Mouse (Mus musculus): Measurements from ENCODE around the gene Copz1. TPM values are rescaled to one million over a fixed set of nuclear protein-coding genes. Genes with fewer than 3 reads are reported as not detected.

Gene Copz1
- polyA plus RNA-seq, 1 experiment from 2014 or later: 172 TPM

DNA sequence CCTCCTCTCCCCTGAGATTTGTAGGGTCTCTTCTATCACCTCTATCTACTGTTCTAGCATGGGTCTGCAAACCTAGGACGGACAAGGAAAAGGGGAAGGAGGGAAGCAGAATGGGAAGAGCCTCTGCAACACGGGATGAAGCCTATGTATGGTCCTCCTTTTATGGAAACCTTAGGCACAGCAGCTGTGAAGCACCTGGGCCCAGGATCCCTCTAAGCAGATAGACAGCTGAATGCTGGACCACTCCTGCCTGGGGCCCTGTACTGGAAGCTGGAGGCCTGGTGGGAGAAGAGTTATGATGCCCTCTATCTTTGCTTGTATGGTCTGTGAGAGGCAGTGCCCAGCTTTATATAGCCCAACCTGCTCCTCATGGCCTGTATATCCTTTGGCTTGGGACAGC lies 28.0 kb downstream of the Copz1 start:
- no peaks in the 10 kb centered on the region for H3K27me3 ChIP-seq (ENCODE audit: control insufficient read depth, insufficient read depth, low read length)
- H3K4me1 ChIP-seq (ENCODE audit: control insufficient read depth in 2 of 2, insufficient read depth in 2 of 2, low read length in 2 of 2): peaks cover 38 to 52% of the 10 kb centered on the region in 2 experiments
- peak overlapping the region in 1 of 2 experiments; percentile 23; a peak in 1 of 4 replicates for H3K4me3 ChIP-seq (ENCODE audit: control insufficient read depth in 1 of 2, insufficient read depth in 1 of 2, low read depth in 1 of 2, low read length in 2 of 2)
- peaks cover 30% of the 10 kb centered on the region for H3K36me3 ChIP-seq (ENCODE audit: control insufficient read depth, insufficient read depth, low read length)
- H3K9ac ChIP-seq (ENCODE audit: low read length): peak overlapping the region; percentile 51
- ATAC-seq (ENCODE audit: insufficient number of reproducible peaks, insufficient read depth, low FRiP score, low read depth): no peak
- no peaks in the 10 kb centered on the region for H3K9me3 ChIP-seq (ENCODE audit: control insufficient read depth, low read length)
- H3K4me2 ChIP-seq (ENCODE audit: low read length): peak overlapping the region; percentile 63
- 17% methylated on average over 2 of the region's 2 CpGs for WGBS
- peak overlapping the region; percentile 1 to 26 for H3K27ac ChIP-seq (replicated peaks in 1 of 2; ENCODE audit: control insufficient read depth in 1 of 2, insufficient read depth in 1 of 2, low read depth in 2 of 2, low read length in 2 of 2)

GRCm38 (mm10) chr15:103301046-103301445 lies 28.5 kb downstream of the Copz1 start:
- no peaks in the 10 kb centered on the region for H3K27me3 ChIP-seq (ENCODE audit: control insufficient read depth, insufficient read depth, low read length)
- H3K4me2 ChIP-seq (ENCODE audit: low read length): no peak overlapping the region; the same call in 1 of the 2 replicates
- peak overlapping the region; percentile 1 to 26; a peak in 3 of 4 replicates for H3K27ac ChIP-seq (replicated peaks in 1 of 2; ENCODE audit: control insufficient read depth in 1 of 2, insufficient read depth in 1 of 2, low read depth in 2 of 2, low read length in 2 of 2)
- H3K9me3 ChIP-seq (ENCODE audit: control insufficient read depth, low read length): no peaks in the 10 kb centered on the region
- peaks cover 30% of the 10 kb centered on the region for H3K36me3 ChIP-seq (ENCODE audit: control insufficient read depth, insufficient read depth, low read length)
- WGBS: 42% methylated on average over 2 of the region's 2 CpGs
- no peak overlapping the region for H3K4me3 ChIP-seq (ENCODE audit: control insufficient read depth in 1 of 2, insufficient read depth in 1 of 2, low read depth in 1 of 2, low read length in 2 of 2)
- ATAC-seq (ENCODE audit: insufficient number of reproducible peaks, insufficient read depth, low FRiP score, low read depth): no peak
- peak overlapping the region; percentile 51 for H3K9ac ChIP-seq (ENCODE audit: low read length)
- peaks cover 40 to 57% of the 10 kb centered on the region in 2 experiments for H3K4me1 ChIP-seq (ENCODE audit: control insufficient read depth in 2 of 2, insufficient read depth in 2 of 2, low read length in 2 of 2)

GRCm38 (mm10) chr15:103301547-103302340 lies 29.2 kb downstream of the Copz1 start:
- 38% methylated on average over 5 of the region's 5 CpGs for WGBS
- H3K27me3 ChIP-seq (ENCODE audit: control insufficient read depth, insufficient read depth, low read length): no peaks in the 10 kb centered on the region
- peaks cover 40 to 59% of the 10 kb centered on the region in 2 experiments for H3K4me1 ChIP-seq (ENCODE audit: control insufficient read depth in 2 of 2, insufficient read depth in 2 of 2, low read length in 2 of 2)
- peak overlapping the region; percentile 44 to 67; a peak in 3 of 4 replicates for H3K27ac ChIP-seq (replicated peaks in 1 of 2; ENCODE audit: control insufficient read depth in 1 of 2, insufficient read depth in 1 of 2, low read depth in 2 of 2, low read length in 2 of 2)
- H3K4me2 ChIP-seq (ENCODE audit: low read length): no peak overlapping the region
- H3K9ac ChIP-seq (ENCODE audit: low read length): peak overlapping the region; percentile 30; the same call in 1 of the 2 replicates
- H3K4me3 ChIP-seq (ENCODE audit: control insufficient read depth in 1 of 2, insufficient read depth in 1 of 2, low read depth in 1 of 2, low read length in 2 of 2): no peak overlapping the region
- no peaks in the 10 kb centered on the region for H3K9me3 ChIP-seq (ENCODE audit: control insufficient read depth, low read length)
- no peak for ATAC-seq (ENCODE audit: insufficient number of reproducible peaks, insufficient read depth, low FRiP score, low read depth)
- peaks cover 25% of the 10 kb centered on the region for H3K36me3 ChIP-seq (ENCODE audit: control insufficient read depth, insufficient read depth, low read length)

DNA sequence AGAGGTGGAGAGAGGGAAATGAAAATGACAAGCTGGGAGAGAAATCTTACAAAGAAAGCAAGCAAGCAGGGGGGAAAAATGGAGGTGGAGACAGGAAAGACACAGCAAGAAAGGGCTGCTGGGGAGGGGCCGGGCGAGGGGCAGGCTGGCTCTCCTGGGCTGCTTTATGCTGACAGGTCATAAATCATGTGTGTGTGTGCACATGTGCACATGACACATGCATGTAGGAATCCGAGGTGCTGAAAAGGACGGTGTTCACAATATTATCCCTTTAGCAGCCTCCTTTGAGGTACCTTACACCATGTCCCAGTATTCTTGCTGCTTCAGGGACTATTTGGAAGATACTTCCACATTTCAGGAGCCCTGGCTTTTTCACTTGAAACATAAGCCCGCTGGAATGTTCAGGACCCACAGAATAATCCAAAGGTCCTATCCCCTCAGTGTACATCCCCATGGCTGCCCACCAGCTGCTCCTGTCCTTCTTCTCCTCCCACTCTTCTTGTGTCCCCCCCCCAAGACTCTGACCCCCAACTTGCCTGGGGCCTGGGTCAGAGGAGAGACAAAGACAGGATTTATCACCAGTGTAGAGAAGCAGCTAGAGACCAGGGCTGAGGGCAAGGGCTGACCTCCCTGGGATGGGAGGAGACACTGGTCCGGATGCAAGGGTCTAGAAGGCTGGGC lies 30.0 kb downstream of the Copz1 start:
- no peak for ATAC-seq (ENCODE audit: insufficient number of reproducible peaks, insufficient read depth, low FRiP score, low read depth)
- no peak overlapping the region for H3K4me3 ChIP-seq (ENCODE audit: control insufficient read depth in 1 of 2, insufficient read depth in 1 of 2, low read depth in 1 of 2, low read length in 2 of 2)
- H3K27me3 ChIP-seq (ENCODE audit: control insufficient read depth, insufficient read depth, low read length): no peaks in the 10 kb centered on the region
- H3K4me2 ChIP-seq (ENCODE audit: low read length): no peak overlapping the region
- peaks cover 40 to 65% of the 10 kb centered on the region in 2 experiments for H3K4me1 ChIP-seq (ENCODE audit: control insufficient read depth in 2 of 2, insufficient read depth in 2 of 2, low read length in 2 of 2)
- 54% methylated on average over 6 of the region's 6 CpGs for WGBS
- peak overlapping the region; percentile 30; the same call in 1 of the 2 replicates for H3K9ac ChIP-seq (ENCODE audit: low read length)
- peaks cover 18% of the 10 kb centered on the region for H3K36me3 ChIP-seq (ENCODE audit: control insufficient read depth, insufficient read depth, low read length)
- peak overlapping the region; percentile 44 to 67; a peak in 3 of 4 replicates for H3K27ac ChIP-seq (replicated peaks in 1 of 2; ENCODE audit: control insufficient read depth in 1 of 2, insufficient read depth in 1 of 2, low read depth in 2 of 2, low read length in 2 of 2)
- no peaks in the 10 kb centered on the region for H3K9me3 ChIP-seq (ENCODE audit: control insufficient read depth, low read length)

- Histone ChIP-seq H3K4me2 (ENCODE audit: low read length) (peak overlapping the region; percentile 74), H3K9me3 (ENCODE audit: control insufficient read depth, low read length) (no peaks in the 10 kb centered on the region), H3K4me3 (ENCODE audit: control insufficient read depth in 1 of 2, insufficient read depth in 1 of 2, low read depth in 1 of 2, low read length in 2 of 2) (peak overlapping the region; percentile 52 to 65), H3K36me3 (ENCODE audit: control insufficient read depth, insufficient read depth, low read length) (peaks cover 4% of the 10 kb centered on the region), H3K27ac (replicated peaks in 1 of 2; ENCODE audit: control insufficient read depth in 1 of 2, insufficient read depth in 1 of 2, low read depth in 2 of 2, low read length in 2 of 2) (peak overlapping the region; percentile 67 to 84), H3K27me3 (ENCODE audit: control insufficient read depth, insufficient read depth, low read length) (no peaks in the 10 kb centered on the region), H3K4me1 (ENCODE audit: control insufficient read depth in 2 of 2, insufficient read depth in 2 of 2, low read length in 2 of 2) (peaks cover 50 to 64% of the 10 kb centered on the region in 2 experiments), H3K9ac (ENCODE audit: low read length) (peak overlapping the region; percentile 82)
- 14% methylated on average over 8 of the region's 8 CpGs for WGBS
- no peak for ATAC-seq (ENCODE audit: insufficient number of reproducible peaks, insufficient read depth, low FRiP score, low read depth)
Observed at GRCm38 (mm10) chr15:103303916-103304615, 31.6 kb downstream of the Copz1 start.

DNA sequence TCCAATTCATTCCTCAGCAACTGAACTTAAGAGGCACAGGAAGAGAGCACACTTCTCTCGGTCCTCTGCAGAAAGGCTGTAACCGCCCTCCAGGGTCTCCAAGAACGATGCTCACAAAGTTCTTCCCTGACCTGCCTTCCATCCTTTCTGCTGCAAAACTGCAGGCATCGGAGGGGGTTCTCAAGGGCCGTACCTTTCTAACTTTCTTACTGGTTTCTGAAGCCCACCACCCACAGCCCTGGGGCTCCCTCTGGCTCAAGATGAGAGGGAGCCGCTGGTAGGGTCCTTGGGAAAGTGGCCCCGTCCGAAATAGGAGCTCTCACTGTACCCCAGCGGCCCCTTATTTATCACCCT lies 32.1 kb downstream of the Copz1 start:
- peak overlapping the region; percentile 74 for H3K4me2 ChIP-seq (ENCODE audit: low read length)
- ATAC-seq (ENCODE audit: insufficient number of reproducible peaks, insufficient read depth, low FRiP score, low read depth): no peak

DNA sequence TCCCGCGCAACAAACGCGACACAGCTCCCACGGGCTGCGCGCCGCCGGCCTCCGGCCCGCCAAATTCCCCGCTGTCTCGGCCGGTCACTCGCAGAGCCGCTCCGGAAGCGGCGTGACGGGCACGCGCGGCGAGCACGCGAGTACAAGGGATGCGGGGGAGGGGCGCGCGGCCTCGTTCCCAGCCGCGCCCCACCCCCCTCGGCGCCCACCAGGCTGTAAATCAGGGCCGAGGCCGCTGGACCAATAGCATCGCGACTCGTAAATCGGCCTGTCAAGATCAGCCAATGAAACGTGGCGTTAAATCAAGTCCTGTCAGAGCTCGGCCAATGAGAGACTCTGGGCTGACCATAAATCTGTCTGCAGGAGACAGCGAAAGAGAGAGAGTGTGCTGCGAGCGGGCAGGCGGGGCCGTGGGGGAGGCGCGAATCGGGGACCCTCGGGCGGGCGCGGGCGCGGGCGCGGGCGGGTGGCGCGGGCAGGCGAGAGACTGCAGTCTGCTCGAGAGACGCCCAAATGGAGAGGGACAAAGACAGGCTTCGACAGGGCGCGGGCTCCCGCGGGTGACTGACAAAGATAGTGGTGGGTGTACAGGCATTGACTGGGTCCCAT lies 32.7 kb downstream of the Copz1 start:
- Histone ChIP-seq H3K27ac (replicated peaks in 1 of 2; ENCODE audit: control insufficient read depth in 1 of 2, insufficient read depth in 1 of 2, low read depth in 2 of 2, low read length in 2 of 2) (peak overlapping the region; percentile 84 to 88), H3K4me1 (ENCODE audit: control insufficient read depth in 2 of 2, insufficient read depth in 2 of 2, low read length in 2 of 2) (peaks cover 46 to 55% of the 10 kb centered on the region in 2 experiments), H3K9ac (ENCODE audit: low read length) (peak overlapping the region; percentile 82), H3K27me3 (ENCODE audit: control insufficient read depth, insufficient read depth, low read length) (no peaks in the 10 kb centered on the region), H3K36me3 (ENCODE audit: control insufficient read depth, insufficient read depth, low read length) (no peaks in the 10 kb centered on the region), H3K4me3 (ENCODE audit: control insufficient read depth in 1 of 2, insufficient read depth in 1 of 2, low read depth in 1 of 2, low read length in 2 of 2) (peak overlapping the region; percentile 52 to 65), H3K9me3 (ENCODE audit: control insufficient read depth, low read length) (no peaks in the 10 kb centered on the region), H3K4me2 (ENCODE audit: low read length) (peak overlapping the region; percentile 74)
- ATAC-seq (ENCODE audit: insufficient number of reproducible peaks, insufficient read depth, low FRiP score, low read depth): peak; percentile 97
- under 1% methylated on average over 64 of the region's 71 CpGs for WGBS

More for the DNA sequence above, 32.1 kb downstream of the Copz1 start:
- Histone ChIP-seq H3K27ac (replicated peaks in 1 of 2; ENCODE audit: control insufficient read depth in 1 of 2, insufficient read depth in 1 of 2, low read depth in 2 of 2, low read length in 2 of 2) (peak overlapping the region; percentile 67 to 84), H3K27me3 (ENCODE audit: control insufficient read depth, insufficient read depth, low read length) (no peaks in the 10 kb centered on the region), H3K9ac (ENCODE audit: low read length) (peak overlapping the region; percentile 82), H3K36me3 (ENCODE audit: control insufficient read depth, insufficient read depth, low read length) (no peaks in the 10 kb centered on the region), H3K4me3 (ENCODE audit: control insufficient read depth in 1 of 2, insufficient read depth in 1 of 2, low read depth in 1 of 2, low read length in 2 of 2) (peak overlapping the region; percentile 52 to 65), H3K4me1 (ENCODE audit: control insufficient read depth in 2 of 2, insufficient read depth in 2 of 2, low read length in 2 of 2) (peaks cover 50 to 61% of the 10 kb centered on the region in 2 experiments), H3K9me3 (ENCODE audit: control insufficient read depth, low read length) (no peaks in the 10 kb centered on the region)
- WGBS: under 1% methylated on average over 9 of the region's 9 CpGs
